Mouse (Mus musculus): ENCODE results near the gene Cx3cr1. TPM values are rescaled to one million over a fixed set of nuclear protein-coding genes. Genes with fewer than 3 reads are reported as not detected.

Cx3cr1 gene
- polyA plus RNA-seq, 1 experiment from 2014 or later, result 8.2 TPM

DNA sequence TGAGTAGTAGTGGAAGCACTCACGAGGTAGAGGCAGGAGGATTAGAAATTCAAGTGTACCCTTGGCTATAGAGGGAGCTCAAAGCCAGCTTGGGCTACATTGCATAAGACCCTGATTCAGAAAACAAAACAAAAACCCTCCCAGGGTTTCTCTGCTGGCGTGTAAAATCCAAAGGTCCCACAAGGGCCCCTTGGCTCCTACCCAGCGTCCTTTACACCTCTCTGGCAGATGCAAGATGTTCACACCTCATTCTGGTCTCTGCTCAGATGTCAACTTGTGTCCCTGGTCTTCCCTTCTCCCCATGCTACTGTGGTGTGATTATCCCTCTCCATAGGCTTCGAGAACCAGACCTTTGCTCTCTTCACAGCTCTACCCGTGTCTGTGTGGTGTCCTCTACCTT, 68.9 kb downstream of the Cx3cr1 start:
- H3K4me1 ChIP-seq (replicated peaks), result peaks cover 21% of the 10 kb centered on the region
- H3K36me3 ChIP-seq, result no peaks in the 10 kb centered on the region
- H3K9me3 ChIP-seq, result no peaks in the 10 kb centered on the region
- peaks cover 18% of the 10 kb centered on the region; the same call in 1 of the 2 replicates for H3K27me3 ChIP-seq (ENCODE audit: insufficient read depth, poor library complexity, severe bottlenecking)
- DNase-seq (ENCODE audit: low spot score), result no peak
- no peak overlapping the region for H3K27ac ChIP-seq
- no peak overlapping the region for H3K4me3 ChIP-seq
- 82% methylated on average over 5 of the region's 5 CpGs for WGBS

- Histone ChIP-seq H3K4me1 (replicated peaks) (peaks cover 19% of the 10 kb centered on the region), H3K9me3 (no peaks in the 10 kb centered on the region), H3K27me3 (ENCODE audit: insufficient read depth, poor library complexity, severe bottlenecking) (peaks cover 18% of the 10 kb centered on the region; the same call in 1 of the 2 replicates), H3K27ac (no peak overlapping the region), H3K36me3 (no peaks in the 10 kb centered on the region), H3K4me3 (no peak overlapping the region)
- 81% methylated on average over 6 of the region's 6 CpGs for WGBS
- DNase-seq (ENCODE audit: low spot score), result no peak
Observed at GRCm38 (mm10) chr9:119999636-120000035, 70.0 kb downstream of the Cx3cr1 start.

DNA sequence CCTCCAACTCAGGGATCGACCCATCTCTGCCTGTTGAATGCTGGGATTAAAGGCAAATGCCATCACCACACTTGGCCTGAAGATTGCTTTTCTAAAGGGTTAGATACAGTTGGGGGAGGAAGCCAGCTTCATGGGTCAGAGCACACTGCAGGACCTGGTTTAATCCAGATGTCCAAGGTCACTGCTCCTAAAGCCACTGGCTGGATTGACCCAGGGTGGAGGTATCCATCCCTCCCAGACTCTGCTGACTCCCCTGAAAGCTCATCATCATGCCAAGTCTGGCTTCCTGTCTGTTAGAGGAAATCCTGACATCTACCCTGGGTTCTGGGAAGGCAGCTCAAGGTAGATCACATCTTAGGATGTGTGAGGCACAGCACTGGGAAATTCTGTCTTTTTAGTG, 70.9 kb downstream of the Cx3cr1 start:
- Histone ChIP-seq H3K36me3 (no peaks in the 10 kb centered on the region), H3K9me3 (no peaks in the 10 kb centered on the region), H3K27me3 (ENCODE audit: insufficient read depth, poor library complexity, severe bottlenecking) (peaks cover 18% of the 10 kb centered on the region; the same call in 1 of the 2 replicates), H3K4me1 (replicated peaks) (peaks cover 14% of the 10 kb centered on the region), H3K4me3 (no peak overlapping the region), H3K27ac (no peak overlapping the region)
- WGBS, result 70% methylated on average over 1 of the region's 1 CpGs
- no peak for DNase-seq (ENCODE audit: low spot score)

DNA sequence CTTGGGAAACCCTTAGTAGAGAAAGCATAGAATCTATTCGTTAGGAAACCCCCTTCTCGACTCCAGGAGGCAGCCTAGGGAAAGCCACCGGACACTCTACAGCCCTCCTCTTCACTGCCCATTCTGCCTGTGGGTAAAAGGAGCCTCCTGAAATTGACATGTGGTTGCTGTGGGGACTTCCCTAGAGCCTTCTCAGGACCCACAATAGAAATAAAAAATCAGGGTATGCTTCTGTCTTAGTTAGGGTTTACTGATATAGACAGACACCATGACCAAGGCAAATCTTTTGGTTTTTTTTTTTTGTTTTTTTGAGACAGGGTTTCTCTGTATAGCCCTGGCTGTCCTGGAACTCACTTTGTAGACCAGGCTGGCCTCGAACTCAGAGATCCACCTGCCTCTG, 73.6 kb downstream of the Cx3cr1 start:
- 83% methylated on average over 4 of the region's 4 CpGs for WGBS

GRCm38 (mm10) chr9:119994207-119994606, 75.5 kb downstream of the Cx3cr1 start:
- no peaks in the 10 kb centered on the region for H3K4me1 ChIP-seq (replicated peaks)
- no peaks in the 10 kb centered on the region for H3K9me3 ChIP-seq
- DNase-seq (ENCODE audit: low spot score), result no peak
- H3K27me3 ChIP-seq (ENCODE audit: insufficient read depth, poor library complexity, severe bottlenecking), result peaks cover 6% of the 10 kb centered on the region; the same call in 1 of the 2 replicates
- no peak overlapping the region for H3K27ac ChIP-seq
- no peaks in the 10 kb centered on the region for H3K36me3 ChIP-seq
- no peak overlapping the region for H3K4me3 ChIP-seq
- 80% methylated on average over 7 of the region's 7 CpGs for WGBS

More for the DNA sequence above, 73.6 kb downstream of the Cx3cr1 start:
- Histone ChIP-seq H3K4me3 (no peak overlapping the region), H3K9me3 (no peaks in the 10 kb centered on the region), H3K27ac (no peak overlapping the region), H3K36me3 (no peaks in the 10 kb centered on the region), H3K4me1 (replicated peaks) (no peaks in the 10 kb centered on the region), H3K27me3 (ENCODE audit: insufficient read depth, poor library complexity, severe bottlenecking) (peaks cover 15% of the 10 kb centered on the region)
- DNase-seq (ENCODE audit: low spot score), result no peak

GRCm38 (mm10) chr9:119993092-119993844, 76.4 kb downstream of the Cx3cr1 start:
- Histone ChIP-seq H3K9me3 (no peaks in the 10 kb centered on the region), H3K36me3 (no peaks in the 10 kb centered on the region), H3K27me3 (ENCODE audit: insufficient read depth, poor library complexity, severe bottlenecking) (peaks cover 6% of the 10 kb centered on the region; the same call in 1 of the 2 replicates), H3K4me1 (replicated peaks) (no peaks in the 10 kb centered on the region), H3K27ac (no peak overlapping the region), H3K4me3 (no peak overlapping the region)
- 79% methylated on average over 10 of the region's 10 CpGs for WGBS
- no peak for DNase-seq (ENCODE audit: low spot score)

GRCm38 (mm10) chr9:119991310-119991709, 78.4 kb downstream of the Cx3cr1 start:
- H3K4me1 ChIP-seq (replicated peaks), result no peaks in the 10 kb centered on the region
- no peak overlapping the region for H3K27ac ChIP-seq
- no peak for DNase-seq (ENCODE audit: low spot score)
- H3K27me3 ChIP-seq (ENCODE audit: insufficient read depth, poor library complexity, severe bottlenecking), result peaks cover 11% of the 10 kb centered on the region; the same call in 1 of the 2 replicates
- H3K9me3 ChIP-seq, result no peaks in the 10 kb centered on the region
- no peak overlapping the region for H3K4me3 ChIP-seq
- no peaks in the 10 kb centered on the region for H3K36me3 ChIP-seq
- 12% methylated on average over 5 of the region's 5 CpGs for WGBS

DNA sequence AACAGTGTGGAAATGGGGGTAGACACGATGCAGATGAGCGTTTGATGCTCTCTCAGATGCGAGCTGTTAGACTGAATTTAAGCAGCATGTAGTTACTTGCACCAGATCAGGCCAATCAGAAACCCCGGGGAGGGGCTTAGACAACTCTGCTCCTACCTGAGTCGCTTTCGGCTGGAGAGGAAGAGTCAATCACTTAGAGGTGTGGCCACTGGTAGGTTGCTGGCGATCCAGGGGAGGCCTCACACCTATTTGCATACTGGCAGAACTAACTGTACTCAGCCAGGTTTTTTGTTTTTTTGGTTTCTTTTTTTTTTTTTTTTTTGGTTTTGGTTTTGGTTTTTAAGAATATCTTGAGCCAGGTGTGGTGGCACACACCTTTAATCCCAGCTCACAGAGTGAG, 81.4 kb downstream of the Cx3cr1 start:
- Histone ChIP-seq H3K36me3 (no peaks in the 10 kb centered on the region), H3K27ac (no peak overlapping the region), H3K27me3 (ENCODE audit: insufficient read depth, poor library complexity, severe bottlenecking) (peaks cover 21% of the 10 kb centered on the region), H3K9me3 (no peaks in the 10 kb centered on the region), H3K4me1 (replicated peaks) (peaks cover 18% of the 10 kb centered on the region), H3K4me3 (no peak overlapping the region)
- no peak for DNase-seq (ENCODE audit: low spot score)
- 47% methylated on average over 7 of the region's 7 CpGs for WGBS

- no peaks in the 10 kb centered on the region for H3K36me3 ChIP-seq
- no peak for DNase-seq (ENCODE audit: low spot score)
- no peak overlapping the region for H3K4me3 ChIP-seq
- H3K27ac ChIP-seq, result no peak overlapping the region
- peaks cover 27% of the 10 kb centered on the region for H3K27me3 ChIP-seq (ENCODE audit: insufficient read depth, poor library complexity, severe bottlenecking)
- H3K4me1 ChIP-seq (replicated peaks), result peaks cover 41% of the 10 kb centered on the region
- WGBS, result 77% methylated on average over 10 of the region's 10 CpGs
- H3K9me3 ChIP-seq, result no peaks in the 10 kb centered on the region
Observed at GRCm38 (mm10) chr9:119985881-119986574, 83.7 kb downstream of the Cx3cr1 start.

GRCm38 (mm10) chr9:119984536-119985011, 85.1 kb downstream of the Cx3cr1 start, which contains the start of gene Csrnp1:
TSS of gene Csrnp1 (minus strand) at chr9:119984658.
- peak; percentile 61 for DNase-seq (ENCODE audit: low spot score)
- peak within 1 kb of the TSS; percentile 86 for H3K27ac ChIP-seq
- WGBS, result 2% methylated on average over 14 of the region's 14 CpGs
- H3K36me3 ChIP-seq, result no peaks in the 10 kb centered on the region
- H3K9me3 ChIP-seq, result no peaks in the 10 kb centered on the region
- H3K4me1 ChIP-seq (replicated peaks), result peaks cover 56% of the 10 kb centered on the region
- peaks cover 27% of the 10 kb centered on the region for H3K27me3 ChIP-seq (ENCODE audit: insufficient read depth, poor library complexity, severe bottlenecking)
- peak within 1 kb of the TSS; percentile 69 for H3K4me3 ChIP-seq

DNA sequence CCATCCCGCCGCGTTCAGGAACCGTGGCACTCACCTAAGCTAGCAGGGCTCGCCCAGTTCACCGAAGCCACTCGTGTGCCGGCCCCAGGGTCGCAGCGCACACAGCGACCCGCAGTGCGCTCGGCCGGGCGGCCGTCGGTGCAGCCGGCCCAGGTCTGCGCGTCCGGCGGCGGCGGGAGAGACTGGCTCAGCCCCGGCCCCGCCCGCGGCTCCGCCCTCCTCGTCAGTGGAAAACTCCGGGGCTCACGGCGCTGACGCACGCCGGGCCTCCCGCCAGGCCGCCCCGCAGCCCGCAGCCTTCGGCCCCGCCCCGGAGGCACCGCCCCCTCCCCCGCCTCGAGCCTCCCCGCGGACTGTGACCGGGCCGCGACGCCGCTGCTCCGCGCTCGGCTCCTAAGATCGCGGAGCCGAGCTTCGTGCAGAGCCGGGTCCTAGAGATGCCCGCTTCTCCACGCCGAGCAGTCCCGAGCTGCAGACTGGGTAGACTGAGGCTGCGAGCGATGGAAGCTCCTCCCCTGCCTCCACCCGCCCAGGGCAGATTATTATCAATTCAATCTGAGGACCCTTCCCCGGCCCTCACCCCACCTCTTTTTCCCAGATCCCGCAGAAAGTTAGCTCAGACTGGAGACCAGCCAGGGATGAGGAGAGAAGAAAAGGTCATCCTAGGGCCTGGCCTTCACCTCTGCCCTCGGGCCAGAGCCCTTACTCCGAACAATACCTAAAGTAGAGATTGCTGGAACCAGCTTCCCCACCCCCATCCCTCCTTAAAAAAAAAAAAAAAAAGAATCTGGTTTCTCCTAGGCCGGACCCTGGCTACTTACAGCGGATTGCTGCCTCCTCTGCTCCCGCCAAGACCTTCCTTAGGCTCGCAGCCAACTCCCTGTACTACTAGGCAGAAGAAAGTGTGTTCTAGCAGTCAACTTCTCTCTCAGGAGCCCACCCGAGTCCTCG, 85.8 kb downstream of the Cx3cr1 start:
- under 1% methylated on average over 79 of the region's 79 CpGs for WGBS
- no peaks in the 10 kb centered on the region for H3K36me3 ChIP-seq
- H3K4me1 ChIP-seq (replicated peaks), result peaks cover 63% of the 10 kb centered on the region
- DNase-seq (ENCODE audit: low spot score), result peak; percentile 79
- no peaks in the 10 kb centered on the region for H3K9me3 ChIP-seq
- H3K4me3 ChIP-seq, result peak overlapping the region; percentile 69
- H3K27ac ChIP-seq, result peak overlapping the region; percentile 86
- peaks cover 27% of the 10 kb centered on the region for H3K27me3 ChIP-seq (ENCODE audit: insufficient read depth, poor library complexity, severe bottlenecking)

GRCm38 (mm10) chr9:119982956-119983551, 86.6 kb downstream of the Cx3cr1 start:
- DNase-seq (ENCODE audit: low spot score), result peak; percentile 23
- H3K27ac ChIP-seq, result peak overlapping the region; percentile 86
- WGBS, result 0% methylated on average over 48 of the region's 48 CpGs
- no peaks in the 10 kb centered on the region for H3K9me3 ChIP-seq
- H3K4me3 ChIP-seq, result peak overlapping the region; percentile 69
- no peaks in the 10 kb centered on the region for H3K36me3 ChIP-seq
- H3K27me3 ChIP-seq (ENCODE audit: insufficient read depth, poor library complexity, severe bottlenecking), result peaks cover 27% of the 10 kb centered on the region
- H3K4me1 ChIP-seq (replicated peaks), result peaks cover 71% of the 10 kb centered on the region

Data from hindbrain, embryonic 10.5 days (tissue).